Mouse (Mus musculus) mature B cell (primary cell): Measurements from ENCODE around the gene Ms4a4a.
"Not testable (repeated sequence)": the region's sequence is repeated elsewhere in the genome, so short reads cannot be mapped to it uniquely, and the experiment has no call there.

ENCODE experiments used
- in situ Hi-C: fragments of 300-500 bp; cut with MboI; formaldehyde crosslinking; loops from 2 replicates; pipeline ENCODE4 v1.14.3; 2019

The Ms4a4a gene

DNA sequence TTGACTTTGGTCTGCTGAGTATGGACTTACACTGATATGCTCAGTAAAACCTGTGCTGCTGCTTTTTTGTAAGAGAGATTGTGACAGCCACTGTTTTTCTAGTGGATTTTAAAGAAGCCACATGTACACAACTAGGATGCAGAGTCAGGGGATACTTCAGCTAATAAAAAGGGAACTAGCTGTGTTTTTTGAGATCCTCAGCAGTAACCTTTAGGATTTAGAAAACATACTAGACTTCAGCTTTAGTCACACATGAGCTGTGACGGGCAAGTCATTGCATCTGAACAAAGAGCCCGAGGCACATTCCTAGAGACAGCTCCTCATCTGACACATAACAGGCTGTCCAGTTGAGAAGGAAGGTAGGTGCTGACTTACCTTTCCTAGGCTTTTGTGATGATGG is at the start of gene Ms4a4a:
Ms4a4a (plus strand) TSS at position 251 of the 400 bp plus-strand sequence.
- in situ Hi-C loops: no loop called here

DNA sequence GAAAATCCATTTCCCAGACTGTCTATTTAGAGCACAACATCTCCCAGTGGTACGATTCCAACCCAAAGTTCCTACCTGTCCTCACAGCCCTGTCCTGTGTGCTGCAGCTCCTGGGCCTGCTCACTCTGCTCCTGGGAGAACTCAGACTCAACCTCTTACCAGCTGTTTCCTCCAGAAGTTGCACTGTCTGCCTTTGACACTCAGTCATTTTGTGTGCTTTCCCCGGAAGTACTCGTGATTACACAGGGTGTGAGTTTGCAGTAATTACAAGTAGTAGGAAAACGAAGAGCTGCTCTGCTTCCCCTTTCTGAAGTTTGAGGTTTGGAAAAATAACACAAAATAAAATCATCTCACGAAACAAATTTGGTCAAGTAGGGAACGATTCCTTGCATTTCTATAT is 39.4 kb upstream of the Ms4a4a start, which contains the start of gene Ms4a7:
Ms4a7 (minus strand) TSS at position 215 of the 400 bp plus-strand sequence.
- in situ Hi-C loops: no loop called here

DNA sequence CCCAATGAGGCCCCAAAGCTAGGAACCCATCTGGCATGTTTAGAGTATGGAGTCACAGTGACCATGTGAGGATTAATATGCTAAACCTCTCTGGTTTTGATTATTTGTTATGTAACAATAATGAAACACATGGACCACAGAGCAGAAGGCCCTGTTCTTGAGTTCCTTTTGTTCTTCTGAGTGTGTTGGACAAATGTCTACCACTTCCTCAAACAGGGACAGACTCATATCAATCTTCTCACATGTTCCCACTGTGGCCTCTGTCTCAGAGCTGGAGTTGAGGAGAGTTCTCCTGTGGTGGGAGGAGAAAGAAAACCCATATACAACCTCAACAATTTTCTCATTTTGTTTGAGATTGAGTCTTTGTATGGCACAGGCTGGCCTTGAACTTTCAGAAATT is 32.2 kb upstream of the Ms4a4a start:
- in situ Hi-C loops: loop anchor here (5.0 kb wide), 1 partner anchor 161 kb away; no protein-coding TSS in a partner anchor

DNA sequence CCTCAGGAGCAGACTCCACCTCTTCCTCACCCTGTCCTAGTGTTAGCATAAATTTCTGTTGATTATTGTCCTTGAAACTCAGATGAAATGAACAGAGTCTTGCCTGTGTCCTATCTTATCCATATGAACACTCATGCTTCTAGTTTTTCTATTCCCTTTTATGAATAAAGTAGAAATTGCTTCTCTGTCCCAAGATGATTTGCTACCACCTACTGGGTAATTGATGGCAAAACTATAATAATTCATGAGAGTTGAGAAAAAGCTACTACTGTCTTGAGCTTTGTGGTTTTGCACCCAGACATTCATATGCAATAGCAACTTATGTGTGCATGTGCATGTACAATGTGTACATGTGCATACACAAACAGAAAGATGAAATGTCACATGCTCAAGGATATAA is 31.3 kb upstream of the Ms4a4a start:
- in situ Hi-C loops: loop anchor here (5.0 kb wide), 1 partner anchor 162 kb away; no protein-coding TSS in a partner anchor

DNA sequence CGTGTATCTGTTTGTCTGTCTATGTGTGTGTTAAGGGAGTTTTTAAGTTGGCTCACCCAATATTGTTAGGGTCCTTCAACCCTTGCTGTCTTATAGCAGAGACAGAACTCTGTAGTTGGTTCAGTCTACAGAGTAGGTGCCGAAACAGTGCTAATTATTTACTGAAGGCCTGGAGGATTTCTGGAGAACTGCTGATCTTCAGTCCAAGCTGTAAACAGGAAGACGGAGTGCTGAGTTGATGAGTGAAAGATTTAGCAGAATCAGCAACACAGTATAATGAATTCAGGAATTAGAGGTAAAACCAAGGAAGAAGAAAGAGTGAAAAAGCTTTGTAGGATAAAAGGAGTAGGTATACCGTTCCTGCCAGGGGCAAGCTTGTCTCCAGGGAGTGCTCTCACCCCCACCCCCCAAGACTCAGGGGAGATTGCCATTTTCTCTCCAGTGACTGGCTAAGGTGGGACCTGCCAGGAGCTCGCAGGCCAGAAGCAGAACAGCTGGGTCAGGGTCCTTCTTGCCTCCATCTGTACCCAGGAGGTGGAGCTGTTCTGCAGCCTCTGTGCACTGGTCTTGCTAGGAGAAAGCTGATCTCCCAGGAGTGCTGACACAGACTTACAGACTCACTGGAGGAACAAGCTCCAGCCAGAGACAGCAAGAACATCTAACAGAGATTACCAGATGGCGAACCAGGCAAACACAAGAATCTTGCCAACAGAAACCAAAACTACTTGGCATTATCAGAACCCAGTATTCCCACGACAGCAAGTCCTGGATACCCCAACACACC is 25.4 kb upstream of the Ms4a4a start:
- in situ Hi-C loops: loop anchor here (5.0 to 10.0 kb wide), 2 partner anchors 252 to 415 kb away; partner anchors contain the start of gene Ms4a6d

DNA sequence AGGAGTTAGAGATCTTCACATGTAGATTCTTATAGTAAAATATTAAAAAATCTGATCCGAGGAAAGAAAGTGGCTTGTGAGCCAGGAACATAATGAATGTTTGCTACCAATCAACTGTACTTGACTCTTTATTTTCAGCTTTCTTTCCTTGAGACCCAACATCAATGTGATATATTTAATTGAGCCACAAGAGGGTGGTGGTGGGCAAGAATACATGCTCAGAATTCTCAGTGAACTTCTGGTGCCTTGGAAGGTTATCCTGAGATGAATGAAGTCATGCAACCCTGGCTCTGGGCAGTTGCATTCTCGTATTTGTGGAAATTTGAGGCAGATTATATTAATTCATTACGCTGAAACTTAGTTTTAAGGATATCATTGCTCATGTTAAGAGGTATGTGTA is 23.4 kb upstream of the Ms4a4a start:
- in situ Hi-C loops: loop anchor here (10.0 kb wide), 1 partner anchor 413 kb away; no protein-coding TSS in a partner anchor

DNA sequence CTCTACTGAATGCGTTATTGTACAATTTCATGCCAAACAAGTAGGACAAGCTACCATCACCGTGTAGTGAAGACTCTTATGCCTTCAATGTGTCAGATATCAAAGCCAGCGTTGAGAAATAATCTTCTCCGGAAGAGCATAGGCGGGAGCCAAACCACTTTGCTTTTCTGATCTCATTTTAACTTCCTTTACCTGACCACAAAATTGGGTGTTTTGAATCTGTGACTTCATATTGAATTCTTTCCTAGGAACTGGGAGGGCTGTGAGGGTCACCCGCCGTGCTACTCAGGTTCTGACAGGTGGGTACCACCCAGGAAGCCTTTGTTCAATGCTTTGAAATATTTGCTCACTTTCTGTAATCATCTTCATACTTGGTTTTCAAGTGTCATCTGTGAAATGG is 19.6 kb upstream of the Ms4a4a start:
- in situ Hi-C loops: loop anchor here (10.0 kb wide), 1 partner anchor 409 kb away; no protein-coding TSS in a partner anchor

DNA sequence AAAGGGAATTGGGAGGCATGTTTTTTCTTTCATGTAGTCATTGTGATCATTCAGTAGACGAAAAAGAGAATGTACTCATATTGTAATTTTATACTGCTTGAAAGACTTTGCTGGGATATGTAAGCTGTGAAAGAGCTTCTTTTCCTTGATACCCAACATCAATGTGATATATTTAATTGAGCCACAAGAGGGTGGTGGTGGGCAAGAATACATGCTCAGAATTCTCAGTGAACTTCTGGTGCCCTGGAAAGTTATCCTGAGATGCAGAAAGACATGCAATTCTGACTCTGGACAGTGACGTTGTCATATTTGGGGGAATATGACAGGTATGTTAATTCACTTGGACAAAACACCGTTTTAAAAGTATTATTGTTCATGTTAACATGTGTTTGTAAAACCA is 15.2 kb upstream of the Ms4a4a start:
- in situ Hi-C loops: no loop called here

DNA sequence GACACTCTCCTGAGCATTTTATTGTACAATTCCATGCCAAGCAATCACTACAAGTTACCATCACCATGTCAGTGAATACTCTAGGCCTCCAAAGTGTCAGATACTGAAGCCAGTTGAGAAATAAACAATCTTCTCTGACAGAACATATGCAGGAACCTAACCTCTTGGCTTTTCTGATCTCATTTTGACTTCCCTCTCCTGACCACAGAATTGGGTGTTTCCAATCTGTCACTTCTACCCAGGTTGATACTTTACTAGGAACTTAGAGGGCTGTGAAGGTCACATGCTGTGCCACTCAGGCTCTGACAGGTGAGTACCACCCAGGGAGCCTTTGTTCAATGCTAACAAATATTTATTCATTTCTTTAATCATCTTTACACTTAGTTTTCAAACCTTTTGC is 13.3 kb upstream of the Ms4a4a start:
- in situ Hi-C loops: no loop called here

DNA sequence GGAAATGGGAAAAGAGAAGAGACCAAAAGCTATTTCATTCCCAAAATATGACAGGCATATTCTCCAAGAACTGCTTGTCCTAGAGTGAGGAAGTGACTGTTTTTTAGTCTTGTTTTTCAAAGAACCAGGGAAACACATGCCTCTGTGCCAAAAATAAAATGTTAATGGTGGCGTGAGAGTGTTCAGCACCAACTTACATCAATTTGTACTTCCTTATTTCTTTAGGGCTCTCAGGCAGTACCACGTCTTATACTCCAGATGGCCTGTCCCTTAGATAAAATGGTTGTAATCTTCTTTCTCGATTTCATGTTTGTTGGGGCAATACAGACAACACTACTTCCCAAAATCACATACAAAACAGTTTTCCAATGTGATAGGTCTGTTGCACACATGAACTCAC is 7.0 kb upstream of the Ms4a4a start:
- in situ Hi-C loops: no loop called here

DNA sequence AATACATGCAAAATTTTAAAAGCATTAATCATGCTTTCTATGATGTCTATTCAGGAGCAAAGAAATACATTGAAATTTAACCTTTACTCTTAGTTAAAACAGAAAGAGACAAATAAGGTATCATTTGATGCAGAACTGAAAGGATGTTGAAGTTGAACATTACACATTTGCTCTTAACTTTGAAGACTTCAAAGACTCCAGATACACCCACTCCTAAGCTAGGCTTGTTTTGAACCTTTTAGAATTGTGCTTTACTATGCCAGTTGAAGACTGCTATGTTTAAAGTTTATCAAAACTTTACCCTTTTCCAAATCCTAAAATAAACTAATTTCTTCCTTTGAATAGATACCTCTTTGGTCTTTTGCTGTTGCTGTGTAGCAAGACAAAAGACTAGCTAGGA is 4.1 kb upstream of the Ms4a4a start:
- in situ Hi-C loops: no loop called here

DNA sequence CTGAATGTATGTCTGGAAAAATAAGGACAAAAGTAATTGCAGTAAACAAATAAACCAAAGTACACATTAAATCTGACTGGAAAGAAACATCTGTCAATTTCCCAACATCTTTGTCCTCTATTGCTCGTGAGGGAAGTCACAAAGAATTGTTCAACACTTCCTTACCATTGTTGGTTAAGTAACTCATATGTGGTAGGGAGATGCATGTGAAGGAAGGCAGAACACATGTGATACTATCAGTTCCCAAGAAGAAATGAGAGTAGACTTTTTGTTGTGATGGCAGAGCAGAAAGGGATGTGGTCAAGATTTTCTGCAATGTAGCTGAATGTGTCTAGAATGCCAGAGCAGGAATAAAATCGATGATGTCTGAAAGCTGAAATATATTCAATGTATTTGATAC is 1.1 kb downstream of the Ms4a4a start:
- in situ Hi-C loops: no loop called here

DNA sequence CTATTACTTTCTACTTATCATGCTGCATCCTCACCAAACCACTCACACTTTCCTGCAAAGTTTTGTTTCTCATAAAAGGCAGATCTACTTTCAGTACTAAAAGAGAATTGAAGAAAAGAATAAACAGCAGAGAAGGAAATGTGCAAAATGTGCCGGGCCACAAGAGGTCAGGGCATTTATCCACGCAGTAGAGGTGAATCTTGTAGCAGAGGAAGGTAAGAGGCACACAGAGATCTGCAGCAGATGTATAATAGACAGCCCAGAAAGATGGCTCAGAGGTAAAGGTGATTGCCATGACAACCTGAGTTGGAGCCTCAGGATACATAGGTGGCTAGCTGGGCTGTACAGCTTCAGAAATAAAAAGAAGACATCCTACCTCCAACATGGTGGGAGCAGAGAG is 11.8 kb downstream of the Ms4a4a start:
- in situ Hi-C loops: loop anchor here (5.0 kb wide), 1 partner anchor 100 kb away; the partner anchor contains the start of gene Gm8369

DNA sequence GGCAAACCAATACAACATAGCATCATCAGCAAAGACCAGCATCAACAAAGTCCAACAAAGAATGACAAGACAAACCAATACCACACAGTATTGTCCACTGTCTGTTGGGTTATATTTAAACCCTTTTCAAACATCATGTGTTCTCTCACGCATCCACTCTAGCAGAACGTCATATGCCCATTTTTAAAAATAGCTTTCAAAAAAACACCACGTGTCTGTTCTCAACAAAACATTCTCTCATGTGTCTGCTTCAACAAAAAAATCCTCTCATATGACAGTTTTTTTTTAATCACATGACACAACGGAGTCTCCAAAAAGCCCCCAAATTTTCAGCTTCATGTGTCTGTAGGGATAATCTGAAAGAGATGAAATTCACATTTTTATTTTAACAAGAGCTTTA is 12.4 kb downstream of the Ms4a4a start:
- in situ Hi-C loops: loop anchor here (5.0 kb wide), 1 partner anchor 100 kb away; the partner anchor contains the start of gene Gm8369

DNA sequence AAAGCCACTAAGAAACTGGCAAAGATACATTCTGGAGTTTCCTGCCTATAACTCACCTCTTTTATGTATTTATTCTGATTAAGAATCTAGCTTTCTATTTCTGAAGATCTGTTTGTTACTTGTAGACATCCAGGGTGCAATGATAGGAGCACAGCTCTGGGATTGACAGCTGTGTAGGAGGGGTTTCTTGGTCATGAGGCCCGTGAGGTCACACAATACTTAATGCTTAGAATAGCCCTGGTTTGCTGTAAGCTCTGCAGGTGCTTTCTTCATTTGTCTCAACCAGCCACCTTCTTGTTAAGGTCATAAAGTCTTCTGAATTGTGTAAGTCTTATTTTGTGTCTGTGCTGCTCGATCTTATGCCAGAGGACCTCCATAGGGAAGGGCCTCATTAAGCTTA is 13.6 kb downstream of the Ms4a4a start:
- in situ Hi-C loops: loop anchor here (5.0 kb wide), 1 partner anchor 98 kb away; the partner anchor contains the start of gene Gm8369

DNA sequence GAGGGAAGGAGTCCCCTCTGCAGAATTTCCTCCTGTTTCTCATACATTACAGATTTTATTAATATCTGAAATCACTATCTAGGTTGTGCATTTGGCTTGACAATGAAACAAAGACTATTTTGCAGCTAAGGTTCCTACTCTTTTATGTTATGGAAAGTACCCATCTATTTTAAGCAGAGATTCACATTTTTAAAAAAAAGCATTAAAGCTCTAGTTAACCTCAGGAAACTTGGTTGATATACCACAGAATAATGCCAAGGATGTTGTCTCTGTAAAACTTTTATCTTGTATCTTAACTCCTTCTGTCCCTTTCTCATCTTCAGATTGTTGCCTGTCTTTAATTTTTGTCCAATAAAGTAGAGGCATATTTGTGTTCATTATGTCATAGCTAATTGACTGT is 20.4 kb downstream of the Ms4a4a start:
- in situ Hi-C loops: no loop called here

DNA sequence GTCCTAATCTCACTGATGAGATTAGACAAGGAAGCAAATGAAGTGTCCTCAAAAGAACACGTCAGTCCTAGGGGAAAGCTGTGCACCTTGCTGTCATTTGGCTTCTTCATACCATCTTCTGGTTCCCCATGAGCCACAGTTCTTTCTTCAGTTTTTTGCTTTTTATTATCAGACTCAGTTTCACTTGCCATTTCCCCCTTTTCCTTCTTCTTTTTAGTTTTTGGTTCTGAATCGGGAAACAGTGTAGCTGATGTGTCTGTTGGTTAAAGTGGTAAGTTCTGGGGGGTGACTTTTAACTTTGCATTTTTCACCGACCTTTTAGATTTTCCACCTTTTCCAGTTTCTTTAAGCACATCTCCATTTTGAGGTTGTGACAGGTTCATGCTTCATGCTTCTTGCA is 29.2 kb downstream of the Ms4a4a start, which contains the start of gene Ms4a4c:
Ms4a4c (plus strand) TSS at position 244 of the 400 bp plus-strand sequence.
- in situ Hi-C loops: no loop called here

DNA sequence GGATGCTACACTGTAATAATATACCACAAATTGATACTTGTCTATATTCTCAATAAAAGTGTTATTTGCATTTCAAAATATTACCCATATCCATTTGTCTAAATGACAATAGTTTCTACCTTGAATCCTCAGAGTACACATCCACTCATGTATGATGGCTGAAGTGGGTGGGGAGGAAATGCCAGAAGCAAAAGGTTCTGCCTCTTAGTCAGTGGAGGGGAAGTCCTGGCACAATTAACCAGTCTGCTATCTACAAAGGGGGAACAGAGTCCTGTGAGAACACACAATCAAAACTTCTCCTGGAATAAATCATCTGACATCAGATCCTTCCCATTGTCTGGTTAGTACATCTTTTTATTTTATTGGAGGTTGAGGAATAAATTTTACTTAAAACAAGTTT is 32.1 kb downstream of the Ms4a4a start:
- in situ Hi-C loops: no loop called here

DNA sequence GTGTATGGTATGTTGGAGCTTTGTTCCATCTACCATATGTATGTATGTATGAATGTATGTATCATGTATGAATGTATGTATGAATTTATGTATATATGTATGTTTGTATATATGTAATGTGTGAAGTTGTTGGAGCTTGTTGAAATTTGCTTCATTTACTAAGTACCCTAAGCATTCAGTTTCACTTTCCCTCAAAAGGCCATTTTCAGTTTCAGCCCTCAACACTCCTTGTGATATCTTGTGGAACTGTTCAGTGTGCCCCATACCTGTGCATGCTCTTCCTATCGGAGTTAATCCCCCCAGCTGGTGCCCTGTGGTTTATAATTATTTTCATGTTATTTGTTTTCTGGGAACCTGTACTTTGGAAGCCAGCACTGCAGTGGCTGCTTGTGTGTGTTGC is 33.3 kb downstream of the Ms4a4a start:
- in situ Hi-C loops: no loop called here

DNA sequence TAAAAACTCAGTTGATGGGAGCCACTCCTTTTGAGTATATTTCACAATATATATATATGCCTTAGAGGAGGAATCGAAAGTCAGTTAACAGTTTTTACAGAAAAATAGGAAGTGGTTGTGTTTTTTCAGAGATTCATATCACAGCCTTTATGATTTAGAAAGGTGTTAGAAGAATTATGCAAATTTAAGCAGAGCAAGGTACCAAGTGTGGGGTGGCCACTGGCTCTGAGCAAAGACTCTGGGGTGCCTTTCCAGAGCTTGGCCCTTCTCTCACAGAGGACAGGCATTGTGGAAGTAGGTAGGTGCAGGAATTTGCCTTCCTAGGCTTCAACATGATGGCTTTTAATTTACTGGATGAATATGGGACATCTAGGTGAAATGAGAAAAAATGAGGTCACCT is 36.3 kb downstream of the Ms4a4a start:
- in situ Hi-C loops: no loop called here

DNA sequence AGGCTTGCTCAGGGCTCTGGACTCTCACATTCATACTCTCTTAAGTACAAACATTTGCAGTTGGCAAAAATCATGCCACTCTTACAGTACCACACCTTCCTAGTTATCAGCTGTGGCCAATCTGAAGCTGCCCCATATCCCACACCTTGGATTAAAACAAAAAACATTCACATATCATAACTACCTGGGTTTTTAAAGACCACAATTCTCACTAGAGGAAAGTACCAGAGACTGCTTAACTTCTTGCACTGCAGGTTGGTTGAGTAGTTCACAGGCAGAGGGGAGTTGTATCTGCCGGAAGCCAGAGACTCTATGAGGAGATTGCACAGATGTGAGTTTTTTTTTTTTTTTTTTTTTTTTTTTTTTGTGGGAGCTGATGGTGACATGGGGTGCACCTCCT is 38.8 kb downstream of the Ms4a4a start:
- in situ Hi-C loops: no loop called here

DNA sequence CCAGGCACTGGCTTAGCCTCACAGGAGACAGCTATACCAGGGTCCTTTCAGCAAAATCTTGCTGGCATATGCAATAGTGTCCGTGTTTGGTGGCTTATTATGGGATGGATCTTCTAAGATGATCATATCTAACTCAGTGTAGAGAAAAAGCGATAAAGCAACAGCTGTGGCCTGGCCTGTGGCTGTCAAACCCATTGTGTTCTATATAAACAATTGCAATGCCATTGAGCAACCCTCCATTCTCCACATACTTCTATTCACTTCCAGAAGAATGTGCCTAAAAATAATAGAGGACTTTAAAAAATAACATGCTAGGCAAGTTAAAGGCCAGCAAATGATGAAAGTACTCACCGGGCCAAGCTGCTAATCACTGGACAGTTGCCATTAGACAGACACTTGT is 40.3 kb downstream of the Ms4a4a start:
- in situ Hi-C loops: no loop called here

DNA sequence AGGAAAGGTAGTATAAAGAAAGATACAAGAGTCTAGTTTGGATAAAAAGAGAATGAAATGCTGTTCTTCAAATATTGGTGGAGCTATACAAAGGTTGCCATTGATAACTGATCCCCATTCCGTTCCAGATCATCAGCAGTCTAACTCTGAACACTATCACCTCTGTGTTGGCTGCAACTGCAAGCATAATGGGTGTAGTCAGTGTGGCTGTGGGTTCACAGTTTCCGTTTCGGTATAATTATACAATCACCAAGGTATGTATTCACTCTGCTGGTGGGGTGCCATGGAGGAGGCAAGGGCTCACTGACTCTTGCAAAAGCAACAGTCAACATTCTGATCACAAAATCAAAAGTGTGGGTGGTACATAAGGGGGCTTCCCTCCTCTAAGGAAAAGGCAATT is 43.5 kb downstream of the Ms4a4a start:
- in situ Hi-C loops: not testable (repeated sequence)
